Mouse (Mus musculus): ENCODE measurements around the gene Rpl23. TPM values are rescaled to one million over a fixed set of nuclear protein-coding genes. Genes with fewer than 3 reads are reported as not detected.

The Rpl23 gene
- polyA plus RNA-seq, 1 experiment: 1,391 TPM

GRCm38 (mm10) chr11:97744718-97745330, 37.4 kb downstream of the Rpl23 start:
- H3K79me2 ChIP-seq (ENCODE audit: control insufficient read depth, insufficient read depth): peaks cover 47% of the 10 kb centered on the region
- peak overlapping the region; percentile 83 for H3K4me3 ChIP-seq (ENCODE audit: insufficient read depth, poor library complexity, severe bottlenecking)
- H3K79me3 ChIP-seq (ENCODE audit: low read depth): peaks cover 44% of the 10 kb centered on the region
- no peaks in the 10 kb centered on the region for H3K27me3 ChIP-seq (ENCODE audit: control insufficient read depth, insufficient read depth, insufficient read length)
- TF ChIP-seq USF1 (IDR thresholded peaks at IDR 0.05; ENCODE audit: low read depth) (no peak), MAX (IDR thresholded peaks at IDR 0.05) (no peak), MYOD1 (IDR thresholded peaks at IDR 0.05; ENCODE audit: control insufficient read depth, insufficient read length, low read depth) (no peak), FOSL1 (IDR thresholded peaks at IDR 0.05; ENCODE audit: insufficient read depth, low read length, poor library complexity, severe bottlenecking) (no peak), CTCF (IDR thresholded peaks at IDR 0.05; ENCODE audit: control insufficient read depth, insufficient read depth, insufficient read length) (no peak), CEBPB (IDR thresholded peaks at IDR 0.05; ENCODE audit: low read depth) (no peak), MYOG (IDR thresholded peaks at IDR 0.05; ENCODE audit: control insufficient read depth, extremely low read depth, insufficient read length) (no peak)
- H3ac ChIP-seq (ENCODE audit: control insufficient read depth, insufficient read length, low read depth): peak overlapping the region; percentile 83
- H3K36me3 ChIP-seq (ENCODE audit: control insufficient read depth, insufficient read depth): peaks cover 39% of the 10 kb centered on the region

DNA sequence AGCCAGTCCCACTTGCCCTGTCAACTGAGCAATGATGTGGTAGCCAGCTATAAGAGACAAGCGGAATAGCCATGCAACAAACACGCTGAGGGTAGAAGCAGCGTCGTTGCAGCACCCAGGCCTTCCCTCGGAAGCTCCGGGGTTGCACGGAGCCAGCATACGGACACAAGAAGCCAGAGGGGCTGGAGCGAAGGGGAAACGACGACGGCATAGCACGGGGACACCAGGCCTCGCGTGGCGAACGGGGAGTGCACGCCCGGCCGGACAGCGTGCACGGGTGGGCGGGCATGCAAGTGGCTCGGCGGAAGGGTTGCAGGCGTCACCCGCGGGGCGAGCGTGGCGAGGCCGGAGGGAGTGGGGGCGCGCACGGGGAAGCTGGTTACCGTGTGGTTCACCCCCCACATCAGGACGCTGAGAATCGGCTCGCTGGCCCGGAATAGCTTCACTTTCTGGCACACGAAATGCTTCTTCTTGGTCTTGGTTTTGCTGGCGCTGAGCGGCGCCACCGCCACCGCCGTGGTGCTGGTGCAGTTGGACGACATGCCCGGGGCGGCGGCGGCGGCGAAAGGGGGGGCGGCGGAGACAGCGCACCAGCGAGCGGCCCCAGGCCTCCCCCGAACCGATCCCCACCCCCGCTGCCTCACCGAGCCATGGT, 38.0 kb downstream of the Rpl23 start, which contains the start of gene Pip4k2b:
Pip4k2b (minus strand) TSS at position 642 of the 655 bp plus-strand sequence.
- Histone ChIP-seq H3K79me3 (ENCODE audit: low read depth) (peaks cover 50% of the 10 kb centered on the region), H3K79me2 (ENCODE audit: control insufficient read depth, insufficient read depth) (peaks cover 53% of the 10 kb centered on the region), H3K4me3 (ENCODE audit: insufficient read depth, poor library complexity, severe bottlenecking) (peak within 1 kb of the TSS; percentile 83), H3K36me3 (ENCODE audit: control insufficient read depth, insufficient read depth) (peaks cover 33% of the 10 kb centered on the region), H3K27me3 (ENCODE audit: control insufficient read depth, insufficient read depth, insufficient read length) (no peaks in the 10 kb centered on the region), H3ac (ENCODE audit: control insufficient read depth, insufficient read length, low read depth) (peak within 1 kb of the TSS; percentile 93)
- TF ChIP-seq MAX (IDR thresholded peaks at IDR 0.05) (peak; percentile 69), MYOD1 (IDR thresholded peaks at IDR 0.05; ENCODE audit: control insufficient read depth, insufficient read length, low read depth) (no peak)

GRCm38 (mm10) chr11:97743423-97743822, 38.8 kb downstream of the Rpl23 start:
- H3ac ChIP-seq (ENCODE audit: control insufficient read depth, insufficient read length, low read depth): peak overlapping the region; percentile 93
- TF ChIP-seq CTCF (IDR thresholded peaks at IDR 0.05; ENCODE audit: control insufficient read depth, insufficient read depth, insufficient read length) (no peak), MYOD1 (IDR thresholded peaks at IDR 0.05; ENCODE audit: control insufficient read depth, insufficient read length, low read depth) (no peak), FOSL1 (IDR thresholded peaks at IDR 0.05; ENCODE audit: insufficient read depth, low read length, poor library complexity, severe bottlenecking) (no peak), USF1 (IDR thresholded peaks at IDR 0.05; ENCODE audit: low read depth) (no peak), MAX (IDR thresholded peaks at IDR 0.05) (no peak), MYOG (IDR thresholded peaks at IDR 0.05; ENCODE audit: control insufficient read depth, extremely low read depth, insufficient read length) (no peak), CEBPB (IDR thresholded peaks at IDR 0.05; ENCODE audit: low read depth) (no peak)

DNA sequence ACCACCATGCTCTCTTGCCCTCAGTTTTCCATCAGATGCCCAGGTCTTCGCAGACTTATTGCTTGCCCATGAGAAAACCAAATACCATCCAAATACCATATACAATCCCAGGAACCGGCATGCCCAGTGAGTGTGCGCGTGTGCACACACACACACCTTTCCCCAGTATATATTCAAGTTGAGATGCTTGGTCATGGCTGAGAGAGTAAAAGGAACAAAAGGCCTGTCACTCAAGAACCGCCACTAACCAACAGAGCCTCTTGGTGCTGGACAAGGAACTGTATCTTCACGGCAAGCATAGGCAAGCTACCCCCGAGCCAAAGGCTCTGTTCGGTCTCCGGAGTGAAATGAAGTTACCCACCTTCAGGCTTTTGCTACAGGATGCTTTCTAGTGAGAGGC, 39.6 kb downstream of the Rpl23 start:
- H3ac ChIP-seq (ENCODE audit: control insufficient read depth, insufficient read length, low read depth): no peak overlapping the region
- H3K79me3 ChIP-seq (ENCODE audit: low read depth): peaks cover 59% of the 10 kb centered on the region
- peaks cover 69% of the 10 kb centered on the region for H3K79me2 ChIP-seq (ENCODE audit: control insufficient read depth, insufficient read depth)
- H3K4me3 ChIP-seq (ENCODE audit: insufficient read depth, poor library complexity, severe bottlenecking): no peak overlapping the region
- TF ChIP-seq CEBPB (IDR thresholded peaks at IDR 0.05; ENCODE audit: low read depth): no peak
- peaks cover 18% of the 10 kb centered on the region for H3K36me3 ChIP-seq (ENCODE audit: control insufficient read depth, insufficient read depth)
- H3K27me3 ChIP-seq (ENCODE audit: control insufficient read depth, insufficient read depth, insufficient read length): no peaks in the 10 kb centered on the region

More at GRCm38 (mm10) chr11:97743423-97743822, 38.8 kb downstream of the Rpl23 start:
- Histone ChIP-seq H3K4me3 (ENCODE audit: insufficient read depth, poor library complexity, severe bottlenecking) (peak overlapping the region; percentile 83), H3K79me2 (ENCODE audit: control insufficient read depth, insufficient read depth) (peaks cover 61% of the 10 kb centered on the region), H3K36me3 (ENCODE audit: control insufficient read depth, insufficient read depth) (peaks cover 27% of the 10 kb centered on the region), H3K27me3 (ENCODE audit: control insufficient read depth, insufficient read depth, insufficient read length) (no peaks in the 10 kb centered on the region), H3K79me3 (ENCODE audit: low read depth) (peaks cover 57% of the 10 kb centered on the region)

GRCm38 (mm10) chr11:97742157-97742556, 40.1 kb downstream of the Rpl23 start:
- H3K79me2 ChIP-seq (ENCODE audit: control insufficient read depth, insufficient read depth): peaks cover 74% of the 10 kb centered on the region
- TF ChIP-seq MAX (IDR thresholded peaks at IDR 0.05) (no peak), CEBPB (IDR thresholded peaks at IDR 0.05; ENCODE audit: low read depth) (no peak), MYOG (IDR thresholded peaks at IDR 0.05; ENCODE audit: control insufficient read depth, extremely low read depth, insufficient read length) (no peak), CTCF (IDR thresholded peaks at IDR 0.05; ENCODE audit: control insufficient read depth, insufficient read depth, insufficient read length) (no peak), MYOD1 (IDR thresholded peaks at IDR 0.05; ENCODE audit: control insufficient read depth, insufficient read length, low read depth) (no peak), USF1 (IDR thresholded peaks at IDR 0.05; ENCODE audit: low read depth) (no peak), FOSL1 (IDR thresholded peaks at IDR 0.05; ENCODE audit: insufficient read depth, low read length, poor library complexity, severe bottlenecking) (no peak)
- H3ac ChIP-seq (ENCODE audit: control insufficient read depth, insufficient read length, low read depth): no peak overlapping the region
- H3K4me3 ChIP-seq (ENCODE audit: insufficient read depth, poor library complexity, severe bottlenecking): no peak overlapping the region
- H3K27me3 ChIP-seq (ENCODE audit: control insufficient read depth, insufficient read depth, insufficient read length): no peaks in the 10 kb centered on the region
- H3K36me3 ChIP-seq (ENCODE audit: control insufficient read depth, insufficient read depth): peaks cover 14% of the 10 kb centered on the region
- peaks cover 59% of the 10 kb centered on the region for H3K79me3 ChIP-seq (ENCODE audit: low read depth)

- Histone ChIP-seq H3K79me2 (ENCODE audit: control insufficient read depth, insufficient read depth) (peaks cover 93% of the 10 kb centered on the region), H3K27me3 (ENCODE audit: control insufficient read depth, insufficient read depth, insufficient read length) (no peaks in the 10 kb centered on the region), H3ac (ENCODE audit: control insufficient read depth, insufficient read length, low read depth) (no peak overlapping the region), H3K4me3 (ENCODE audit: insufficient read depth, poor library complexity, severe bottlenecking) (no peak overlapping the region), H3K79me3 (ENCODE audit: low read depth) (peaks cover 71% of the 10 kb centered on the region), H3K36me3 (ENCODE audit: control insufficient read depth, insufficient read depth) (peaks cover 3% of the 10 kb centered on the region)
- TF ChIP-seq CEBPB (IDR thresholded peaks at IDR 0.05; ENCODE audit: low read depth) (no peak), FOSL1 (IDR thresholded peaks at IDR 0.05; ENCODE audit: insufficient read depth, low read length, poor library complexity, severe bottlenecking) (no peak), CTCF (IDR thresholded peaks at IDR 0.05; ENCODE audit: control insufficient read depth, insufficient read depth, insufficient read length) (no peak), MYOG (IDR thresholded peaks at IDR 0.05; ENCODE audit: control insufficient read depth, extremely low read depth, insufficient read length) (no peak), MYOD1 (IDR thresholded peaks at IDR 0.05; ENCODE audit: control insufficient read depth, insufficient read length, low read depth) (no peak), MAX (IDR thresholded peaks at IDR 0.05) (no peak), USF1 (IDR thresholded peaks at IDR 0.05; ENCODE audit: low read depth) (no peak)
Observed at GRCm38 (mm10) chr11:97740190-97740589, 42.0 kb downstream of the Rpl23 start.

Data from C2C12 (cell line).